Mouse (Mus musculus): ENCODE results near the gene Gm27021. TPM values are rescaled to one million over a fixed set of nuclear protein-coding genes. Genes with fewer than 3 reads are reported as not detected.
"Not testable (repeated sequence)": the region's sequence is repeated elsewhere in the genome, so short reads cannot be mapped to it uniquely, and the experiment has no call there.

Gene Gm27021
- polyA plus RNA-seq, 1 experiment from 2014 or later = 4.0 TPM

GRCm38 (mm10) chr8:120683602-120684001 is 15.7 kb upstream of the Gm27021 start:
- H3K36me3 ChIP-seq (replicated peaks) = no peaks in the 10 kb centered on the region
- H3K4me3 ChIP-seq = no peak overlapping the region
- peaks cover 8% of the 10 kb centered on the region; the same call in 1 of the 2 replicates for H3K4me1 ChIP-seq
- 18% methylated on average over 10 of the region's 10 CpGs for WGBS
- H3K27me3 ChIP-seq (ENCODE audit: poor library complexity, severe bottlenecking) = peaks cover 35% of the 10 kb centered on the region
- DNase-seq (ENCODE audit: extremely low spot score, low spot score) = peak; percentile 47
- no peak overlapping the region for H3K27ac ChIP-seq
- H3K9me3 ChIP-seq = no peaks in the 10 kb centered on the region

- WGBS = 85% methylated on average over 10 of the region's 10 CpGs
- Histone ChIP-seq H3K9me3 (no peaks in the 10 kb centered on the region), H3K27me3 (ENCODE audit: poor library complexity, severe bottlenecking) (peaks cover 24% of the 10 kb centered on the region), H3K4me1 (peaks cover 9% of the 10 kb centered on the region; the same call in 1 of the 2 replicates), H3K36me3 (replicated peaks) (no peaks in the 10 kb centered on the region), H3K27ac (no peak overlapping the region), H3K4me3 (no peak overlapping the region)
- no peak for DNase-seq (ENCODE audit: extremely low spot score, low spot score)
Observed at GRCm38 (mm10) chr8:120681113-120681512, 13.2 kb upstream of the Gm27021 start.

GRCm38 (mm10) chr8:120680405-120680804 is 12.5 kb upstream of the Gm27021 start:
- H3K27ac ChIP-seq; H3K36me3 ChIP-seq (replicated peaks); H3K9me3 ChIP-seq; DNase-seq (ENCODE audit: extremely low spot score, low spot score); H3K4me3 ChIP-seq; H3K4me1 ChIP-seq: not testable (repeated sequence)
- 69% methylated on average over 7 of the region's 7 CpGs for WGBS
- H3K27me3 ChIP-seq (ENCODE audit: poor library complexity, severe bottlenecking) = peaks cover 19% of the 10 kb centered on the region

- H3K4me3 ChIP-seq = no peak overlapping the region
- H3K36me3 ChIP-seq (replicated peaks) = peaks cover 11% of the 10 kb centered on the region
- no peak overlapping the region for H3K27ac ChIP-seq
- WGBS = 83% methylated on average over 11 of the region's 11 CpGs
- H3K27me3 ChIP-seq (ENCODE audit: poor library complexity, severe bottlenecking) = peaks cover 19% of the 10 kb centered on the region
- peaks cover 9% of the 10 kb centered on the region; the same call in 1 of the 2 replicates for H3K4me1 ChIP-seq
- DNase-seq (ENCODE audit: extremely low spot score, low spot score) = no peak
- no peaks in the 10 kb centered on the region for H3K9me3 ChIP-seq
Observed at GRCm38 (mm10) chr8:120679629-120680387, 11.9 kb upstream of the Gm27021 start.

- peaks cover 21% of the 10 kb centered on the region for H3K36me3 ChIP-seq (replicated peaks)
- DNase-seq (ENCODE audit: extremely low spot score, low spot score) = peak; percentile 83
Observed at GRCm38 (mm10) chr8:120678447-120678846, 10.6 kb upstream of the Gm27021 start.

GRCm38 (mm10) chr8:120675718-120676117 is 7.8 kb upstream of the Gm27021 start:
- no peaks in the 10 kb centered on the region for H3K9me3 ChIP-seq
- peaks cover 19% of the 10 kb centered on the region for H3K4me1 ChIP-seq
- H3K27me3 ChIP-seq (ENCODE audit: poor library complexity, severe bottlenecking) = 0 out of 2 replicates have a peak, but pooled peaks cover 5% of the 10 kb centered on the region
- no peak for DNase-seq (ENCODE audit: extremely low spot score, low spot score)
- no peak overlapping the region for H3K4me3 ChIP-seq
- WGBS = 76% methylated on average over 8 of the region's 8 CpGs
- no peak overlapping the region for H3K27ac ChIP-seq
- peaks cover 48% of the 10 kb centered on the region for H3K36me3 ChIP-seq (replicated peaks)

More at GRCm38 (mm10) chr8:120678447-120678846, 10.6 kb upstream of the Gm27021 start:
- Histone ChIP-seq H3K27me3 (ENCODE audit: poor library complexity, severe bottlenecking) (peaks cover 18% of the 10 kb centered on the region), H3K9me3 (no peaks in the 10 kb centered on the region), H3K27ac (no peak overlapping the region), H3K4me3 (no peak overlapping the region), H3K4me1 (peaks cover 3% of the 10 kb centered on the region; the same call in 1 of the 2 replicates)
- 16% methylated on average over 10 of the region's 10 CpGs for WGBS

- 93% methylated on average over 7 of the region's 7 CpGs for WGBS
- H3K27me3 ChIP-seq (ENCODE audit: poor library complexity, severe bottlenecking) = no peaks in the 10 kb centered on the region
- DNase-seq (ENCODE audit: extremely low spot score, low spot score) = no peak
- peaks cover 59% of the 10 kb centered on the region for H3K36me3 ChIP-seq (replicated peaks)
- no peak overlapping the region for H3K27ac ChIP-seq
- no peaks in the 10 kb centered on the region for H3K9me3 ChIP-seq
- no peak overlapping the region for H3K4me3 ChIP-seq
- peaks cover 35% of the 10 kb centered on the region for H3K4me1 ChIP-seq
Observed at GRCm38 (mm10) chr8:120673298-120673697, 5.4 kb upstream of the Gm27021 start.

- H3K4me3 ChIP-seq = no peak overlapping the region
- no peaks in the 10 kb centered on the region for H3K27me3 ChIP-seq (ENCODE audit: poor library complexity, severe bottlenecking)
- peaks cover 35% of the 10 kb centered on the region for H3K4me1 ChIP-seq
- no peak for DNase-seq (ENCODE audit: extremely low spot score, low spot score)
- WGBS = 91% methylated on average over 16 of the region's 16 CpGs
- no peaks in the 10 kb centered on the region for H3K9me3 ChIP-seq
- H3K36me3 ChIP-seq (replicated peaks) = peaks cover 59% of the 10 kb centered on the region
- no peak overlapping the region for H3K27ac ChIP-seq
Observed at GRCm38 (mm10) chr8:120672626-120673229, 4.8 kb upstream of the Gm27021 start.

- Histone ChIP-seq H3K27ac (no peak overlapping the region), H3K27me3 (ENCODE audit: poor library complexity, severe bottlenecking) (no peaks in the 10 kb centered on the region), H3K36me3 (replicated peaks) (peaks cover 59% of the 10 kb centered on the region), H3K4me3 (no peak overlapping the region), H3K4me1 (peaks cover 40% of the 10 kb centered on the region), H3K9me3 (no peaks in the 10 kb centered on the region)
- no peak for DNase-seq (ENCODE audit: extremely low spot score, low spot score)
- WGBS = 54% methylated on average over 6 of the region's 6 CpGs
Observed at GRCm38 (mm10) chr8:120671775-120672174, 3.9 kb upstream of the Gm27021 start.

- no peaks in the 10 kb centered on the region for H3K27me3 ChIP-seq (ENCODE audit: poor library complexity, severe bottlenecking)
- H3K9me3 ChIP-seq = no peaks in the 10 kb centered on the region
- no peak for DNase-seq (ENCODE audit: extremely low spot score, low spot score)
- WGBS = under 1% methylated on average over 43 of the region's 51 CpGs
- peak within 1 kb of the TSS; percentile 94 for H3K4me3 ChIP-seq
- H3K27ac ChIP-seq = peak within 1 kb of the TSS; percentile 95
- H3K4me1 ChIP-seq = peaks cover 67% of the 10 kb centered on the region
- peaks cover 59% of the 10 kb centered on the region for H3K36me3 ChIP-seq (replicated peaks)
Observed at GRCm38 (mm10) chr8:120668374-120668905, 561 bp upstream of the Gm27021 start, which contains the start of gene Emc8. Gene Emc8 (minus strand): TSS chr8:120668573.

GRCm38 (mm10) chr8:120666807-120667470 is 940 bp downstream of the Gm27021 start:
- H3K4me3 ChIP-seq = peak overlapping the region; percentile 94
- H3K27ac ChIP-seq = peak overlapping the region; percentile 95
- DNase-seq (ENCODE audit: extremely low spot score, low spot score) = no peak
- WGBS = 2% methylated on average over 17 of the region's 17 CpGs
- H3K27me3 ChIP-seq (ENCODE audit: poor library complexity, severe bottlenecking) = no peaks in the 10 kb centered on the region
- H3K9me3 ChIP-seq = no peaks in the 10 kb centered on the region
- peaks cover 64% of the 10 kb centered on the region for H3K4me1 ChIP-seq
- H3K36me3 ChIP-seq (replicated peaks) = peaks cover 48% of the 10 kb centered on the region

GRCm38 (mm10) chr8:120665726-120666455 is 2.0 kb downstream of the Gm27021 start:
- Histone ChIP-seq H3K4me1 (peaks cover 53% of the 10 kb centered on the region), H3K9me3 (no peaks in the 10 kb centered on the region), H3K27ac (no peak overlapping the region), H3K27me3 (ENCODE audit: poor library complexity, severe bottlenecking) (no peaks in the 10 kb centered on the region), H3K36me3 (replicated peaks) (peaks cover 39% of the 10 kb centered on the region), H3K4me3 (peak overlapping the region; percentile 94)
- WGBS = 77% methylated on average over 3 of the region's 3 CpGs
- DNase-seq (ENCODE audit: extremely low spot score, low spot score) = no peak

Data from forebrain, embryonic 10.5 days (tissue).